ENCODE assay signal across 9 mouse cellular contexts in the genomic region with DNA sequence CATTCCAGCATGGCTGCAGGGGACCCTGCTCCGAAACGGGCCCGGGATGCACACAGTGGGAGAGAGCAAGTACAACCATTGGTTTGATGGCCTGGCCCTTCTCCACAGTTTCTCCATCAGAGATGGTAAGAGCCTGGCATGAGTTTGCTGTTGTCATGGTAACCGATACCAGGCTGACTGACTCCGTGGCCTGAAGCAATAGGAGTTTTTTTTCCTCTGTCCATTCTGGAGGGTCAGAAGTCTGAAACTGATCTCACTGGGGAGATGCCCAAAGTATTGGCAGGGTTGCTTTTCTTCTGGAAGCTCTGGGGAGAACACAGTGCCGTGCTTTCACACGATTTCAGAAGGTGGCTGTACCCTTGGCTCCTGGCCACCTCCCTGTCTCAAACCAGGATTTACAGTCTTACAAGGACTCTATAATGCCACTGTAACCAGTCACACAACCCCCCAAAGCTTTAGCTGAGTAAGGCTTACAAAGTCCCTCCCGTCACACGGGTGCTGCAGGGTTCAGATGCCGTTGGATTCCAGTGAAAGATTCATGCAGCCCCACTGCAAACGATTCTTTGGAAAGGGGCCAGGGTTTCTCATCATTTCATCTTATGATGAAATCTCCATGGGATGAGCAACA. TPM values are rescaled to one million over a fixed set of nuclear protein-coding genes. Genes with fewer than 3 reads are reported as not detected.
DNase-seq lines count a peak whose midpoint lies in the region; ATAC-seq and TF ChIP-seq lines count a peak whose summit lies in the region.
"Had no signal": no experiment of that assay in that cellular context is flagged by ENCODE, and none has a peak within 500 bp of the region (broad histone marks: within the 10 kb centered on the region; RNA-seq: fewer than 3 reads in every experiment).

No protein-coding gene starts in this region.

- WGBS in intestine, embryonic 14.5 days = 29% methylated on average over 11 of the region's 11 CpGs
- WGBS in intestine, postnatal 0 days = 35% methylated on average over 11 of the region's 11 CpGs

- H3K4me3 ChIP-seq in intestine, embryonic 14.5 days (ENCODE audit: low read depth, low read length) = no peak overlapping the region
- H3K4me3 ChIP-seq in intestine, postnatal 0 days (ENCODE audit: low read depth, low read length) = no peak overlapping the region

- ATAC-seq in intestine, embryonic 14.5 days (replicated peaks; ENCODE audit: low FRiP score, low TSS enrichment, low read depth) = 0 out of 2 replicates have a peak, but pooled peaks have one; percentile 38
- no peak for ATAC-seq in intestine, postnatal 0 days
- no peak for ATAC-seq in Patski
- 0 out of 2 replicates have a peak, but pooled peaks have one; percentile 36 for ATAC-seq in common myeloid progenitor, adult 5-6 weeks (replicated peaks; ENCODE audit: low read depth, poor library complexity, severe bottlenecking)

- TF ChIP-seq CTCF in intestine, postnatal 0 days (IDR thresholded peaks at IDR 0.05; ENCODE audit: low read depth) = no peak
- no peak for TF ChIP-seq CTCF in Patski (IDR thresholded peaks at IDR 0.05)

- H3K9me3 ChIP-seq in intestine, embryonic 14.5 days (ENCODE audit: control insufficient read depth, low read length) = peaks cover 7% of the 10 kb centered on the region; the same call in 1 of the 2 replicates
- H3K9me3 ChIP-seq in intestine, postnatal 0 days (ENCODE audit: control insufficient read depth) = 0 out of 2 replicates have a peak, but pooled peaks cover 4% of the 10 kb centered on the region

- H3K27ac ChIP-seq in intestine, embryonic 14.5 days (ENCODE audit: low read depth) = peak overlapping the region; percentile 29
- no peak overlapping the region for H3K27ac ChIP-seq in intestine, postnatal 0 days (ENCODE audit: low read depth, low read length)

- H3K36me3 ChIP-seq in intestine, embryonic 14.5 days (ENCODE audit: control insufficient read depth, insufficient read depth, low read length) = no peaks in the 10 kb centered on the region
- no peaks in the 10 kb centered on the region for H3K36me3 ChIP-seq in intestine, postnatal 0 days (ENCODE audit: control insufficient read depth, insufficient read depth)

- POLR2A ChIA-PET in Patski (lab: Charles Lee) = no interaction called here

- CTCF ChIA-PET in Patski (lab: Charles Lee) = no interaction called here

- H3K4me2 ChIP-seq in intestine, embryonic 14.5 days (ENCODE audit: low read length) = peak overlapping the region; percentile 32
- no peak overlapping the region; the same call in 1 of the 2 replicates for H3K4me2 ChIP-seq in intestine, postnatal 0 days (replicated peaks; ENCODE audit: low read depth)

- DNase-seq in intestine, embryonic 14.5 days (ENCODE audit: low spot score) = no peak
- peak; percentile 17 for DNase-seq in Patski (ENCODE audit: low read depth, low spot score)
- peak; percentile 40 to 53 for DNase-seq in lung, postnatal 4 days
- no peak for DNase-seq in left cerebral cortex, adult 8-10 months (ENCODE audit: low spot score in 2 of 2)
- no peak for DNase-seq in urinary bladder, postnatal 4 days (ENCODE audit: low spot score in 2 of 2)
- no peak for DNase-seq in testis, postnatal 14 days (ENCODE audit: low spot score)

- no peak overlapping the region for H3K9ac ChIP-seq in intestine, embryonic 14.5 days (ENCODE audit: low read length)
- no peak overlapping the region for H3K9ac ChIP-seq in intestine, postnatal 0 days (ENCODE audit: low read depth, low read length)

- no peaks in the 10 kb centered on the region for H3K27me3 ChIP-seq in intestine, embryonic 14.5 days (replicated peaks; ENCODE audit: control insufficient read depth, insufficient read depth, low read length)
- no peaks in the 10 kb centered on the region for H3K27me3 ChIP-seq in intestine, postnatal 0 days (replicated peaks; ENCODE audit: control insufficient read depth, insufficient read depth, low read length)
- no peaks in the 10 kb centered on the region for H3K27me3 ChIP-seq in Patski

- in situ Hi-C loops in Patski (cut with MboI; ENCODE audit: low pct_unique_long_range_greater_than_20kb) = no loop called here

- H3K4me1 ChIP-seq in intestine, embryonic 14.5 days (replicated peaks; ENCODE audit: control insufficient read depth, insufficient read depth, low read length) = peaks cover 21% of the 10 kb centered on the region
- H3K4me1 ChIP-seq in intestine, postnatal 0 days (replicated peaks; ENCODE audit: control insufficient read depth, insufficient read depth, low read length) = no peaks in the 10 kb centered on the region

RNA-seq across cellular contexts. Expression of a gene that starts 2.0 kb away (rescaled TPM):
- polyA plus RNA-seq in intestine, embryonic 14.5 days (2014; fragmentation: Nextera tagmentation; extraction: Ambion mirVana) = 0.97 and 1.4 TPM in 2 replicates
- 0.52 and 0.55 TPM in 2 replicates for polyA plus RNA-seq in intestine, postnatal 0 days (2015; fragmentation: Nextera tagmentation; extraction: Ambion mirVana)
- polyA plus RNA-seq in Patski (2021) = not detected
- total RNA-seq in common myeloid progenitor, adult 5-6 weeks (2017) = 0.19 and 1.3 TPM in 2 replicates
- total RNA-seq in left cerebral cortex, adult 8-10 months (2022) = not detected
- total RNA-seq: gastrocnemius, adult 8-10 months had no signal

RNA-seq across cellular contexts. Expression of a gene that starts 15.4 kb away (rescaled TPM):
- polyA plus RNA-seq in intestine, embryonic 14.5 days (2014; fragmentation: Nextera tagmentation; extraction: Ambion mirVana) = not detected in 2 replicates
- 0.12 and 0.33 TPM in 2 replicates for polyA plus RNA-seq in intestine, postnatal 0 days (2015; fragmentation: Nextera tagmentation; extraction: Ambion mirVana)
- not detected for polyA plus RNA-seq in Patski (2021)
- not detected in 2 replicates for total RNA-seq in common myeloid progenitor, adult 5-6 weeks (2017)
- under 1 TPM; 0.07 to 0.23 (median 0.09) TPM for total RNA-seq in left cerebral cortex, adult 8-10 months (2022)

Comparison
In these comparisons a context has a peak if more than half of its experiments do, and no peak if none do; other contexts are left out.
1. ATAC-seq: peak in intestine, embryonic 14.5 days (single experiment) and common myeloid progenitor, adult 5-6 weeks (single experiment); none in intestine, postnatal 0 days (single experiment) and Patski (single experiment).
2. DNase-seq: peak in Patski (single experiment) and lung, postnatal 4 days (2 of 2); none in intestine, embryonic 14.5 days (single experiment), left cerebral cortex, adult 8-10 months (0 of 2), urinary bladder, postnatal 4 days (0 of 2) and testis, postnatal 14 days (single experiment).